Mouse (Mus musculus) hindbrain, postnatal 0 days (tissue): ENCODE measurements around the gene Epp13. TPM values are rescaled to one million over a fixed set of nuclear protein-coding genes. Genes with fewer than 3 reads are reported as not detected.

Experiments used
- ATAC-seq: fragments of 200-750 bp; cut with Nextera tagmentation; 2 replicates; pipeline ENCODE4 v1.8.0; 2017; ENCODE audit warnings: mild to moderate bottlenecking, moderate TSS enrichment, moderate library complexity
- DNase-seq: peaks from one replicate; pipeline ENCODE4 v3.0.0-alpha.2; 2015; ENCODE audit warnings: low spot score
- H3K27ac ChIP-seq: fragments of 300-500 bp; sonication (generic); 2 replicates; pipeline ENCODE4 v1.5.1; 2014; ENCODE audit warnings: mild to moderate bottlenecking
- H3K27me3 ChIP-seq: fragments of 300-500 bp; sonication (generic); 2 replicates; pipeline ENCODE4 v1.6.1; 2014; ENCODE audit warnings: low read length, mixed read lengths; ENCODE audit not compliant: insufficient read depth
- H3K36me3 ChIP-seq: fragments of 300-500 bp; sonication (generic); 2 replicates; pipeline ENCODE4 v1.6.1; 2014; ENCODE audit warnings: low read length, mixed read lengths; ENCODE audit not compliant: insufficient read depth
- H3K4me1 ChIP-seq: fragments of 300-500 bp; sonication (generic); 2 replicates; pipeline ENCODE4 v1.6.1; 2014; ENCODE audit warnings: antibody characterized with exemption, low read length, mixed read lengths; ENCODE audit not compliant: insufficient read depth
- H3K4me2 ChIP-seq: fragments of 300-500 bp; sonication (generic); 2 replicates; pipeline ENCODE4 v1.6.1; 2014; ENCODE audit warnings: low read depth, mild to moderate bottlenecking, low read length, moderate library complexity, mixed read lengths
- H3K4me3 ChIP-seq: fragments of 300-500 bp; sonication (generic); 2 replicates; pipeline ENCODE4 v1.5.1; 2014; ENCODE audit warnings: low read length
- H3K9ac ChIP-seq: fragments of 300-500 bp; sonication (generic); replicated peaks from 2 replicates; pipeline ENCODE4 v1.6.1; 2014; ENCODE audit warnings: mild to moderate bottlenecking, low read length, moderate library complexity, mixed read lengths
- H3K9me3 ChIP-seq: fragments of 300-500 bp; sonication (generic); 2 replicates; pipeline ENCODE4 v1.6.1; 2016; ENCODE audit warnings: low read length, mixed read lengths
- CTCF ChIP-seq: IDR thresholded peaks from 2 replicates; pipeline ENCODE4 v1.5.1; 2016; ENCODE audit warnings: antibody characterized with exemption, control low read depth, low read depth
- WGBS: fragments of 180-500 bp; shearing (Covaris S2); extraction: QIAGEN DNeasy Blood & Tissue Kit; methylation state at CpG from one replicate; pipeline ENCODE4 v1.1.7; 2014; 5-methylcytosine and 5-hydroxymethylcytosine counted together
- polyA plus RNA-seq: library from polyadenylated mRNA; unstranded; fragments of >200 nt; fragmentation: Nextera tagmentation; extraction: Ambion mirVana; gene quantifications from 2 replicates; pipeline ENCODE4 v1.2.1, GENCODE M21; 2015
- total RNA-seq: library from RNA; depleted of rRNA; stranded (reverse); fragments of >200 nt; gene quantifications from 2 replicates; pipeline ENCODE4 v1.2.3, GENCODE M21; 2014; rRNA removed

Epp13 gene
- total and polyA plus RNA-seq, 2 experiments from 2014 or later: 0.59 TPM; not detected in 1

DNA sequence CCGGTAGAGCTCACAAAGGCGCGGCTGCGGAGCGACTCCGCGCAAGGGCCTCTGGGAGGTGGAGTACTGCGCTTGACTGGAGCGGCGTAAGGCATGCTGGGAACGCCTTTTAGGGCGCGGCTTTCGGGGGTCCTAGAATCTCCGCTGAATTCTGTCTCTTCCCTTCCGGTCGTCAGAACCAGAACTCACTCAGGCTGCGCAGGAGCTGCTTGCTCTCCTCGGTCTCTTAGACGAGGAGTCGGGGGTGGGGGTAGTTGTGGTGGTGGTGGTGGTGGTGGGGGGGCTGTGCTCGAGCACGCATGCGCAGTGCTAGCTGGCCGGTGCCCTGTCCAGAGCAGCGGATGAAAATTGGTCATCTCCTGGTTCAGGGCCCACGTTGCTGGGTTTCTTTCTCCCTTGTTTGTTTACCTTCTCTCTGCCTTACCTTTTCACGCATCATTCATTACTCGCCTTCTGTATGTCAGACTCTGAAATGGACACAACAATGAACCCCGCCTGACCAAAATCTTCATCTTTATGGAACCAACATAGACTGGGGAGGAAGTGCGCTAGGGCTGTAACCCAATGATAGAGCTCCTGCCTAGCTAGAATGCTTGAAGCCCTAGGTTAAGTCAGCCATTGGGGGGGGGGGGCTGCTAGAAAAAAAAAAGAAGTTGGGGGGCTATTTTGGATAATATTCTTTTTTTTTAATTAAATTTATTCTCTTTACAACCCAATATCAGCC is 78.9 kb downstream of the Epp13 start, which contains the start of gene Zfp583:
Gene Zfp583 (minus strand): TSS at position 53 of the 724 bp plus-strand sequence.
- peak within 1 kb of the TSS; percentile 68 for H3K9ac ChIP-seq
- H3K4me3 ChIP-seq: peak within 1 kb of the TSS; percentile 54
- ATAC-seq (peak; percentile 94), DNase-seq (peak; percentile 96)
- no peaks in the 10 kb centered on the region for H3K9me3 ChIP-seq
- 0 out of 2 replicates have a peak, but pooled peaks cover 8% of the 10 kb centered on the region for H3K4me1 ChIP-seq
- peak within 1 kb of the TSS; percentile 84 for H3K27ac ChIP-seq
- no peaks in the 10 kb centered on the region for H3K36me3 ChIP-seq
- H3K27me3 ChIP-seq: no peaks in the 10 kb centered on the region
- 4% methylated on average over 31 of the region's 31 CpGs for WGBS
- no peak for TF ChIP-seq CTCF
- peak within 1 kb of the TSS; percentile 65 for H3K4me2 ChIP-seq

Other genes starting within 250 kb of the Epp13 start
- not detected in 2 replicates for gene Vmn1r65, start 241.7 kb upstream of the Epp13 start, total RNA-seq
- gene Vmn1r65, start 241.7 kb upstream of the Epp13 start, polyA plus RNA-seq: not detected in 2 replicates
- gene Nlrp4c, start 207.5 kb upstream of the Epp13 start, total RNA-seq: not detected in 2 replicates
- gene Nlrp4c, start 207.5 kb upstream of the Epp13 start, polyA plus RNA-seq: not detected in 2 replicates
- 71.0 and 85.9 TPM in 2 replicates for gene Zfp787, start 96.7 kb upstream of the Epp13 start, total RNA-seq
- gene Zfp787, start 96.7 kb upstream of the Epp13 start, polyA plus RNA-seq: 53.9 and 61.4 TPM in 2 replicates
- 84.3 and 105 TPM in 2 replicates for gene Zfp444, start 80.5 kb upstream of the Epp13 start, total RNA-seq
- gene Zfp444, start 80.5 kb upstream of the Epp13 start, polyA plus RNA-seq: 69.2 and 70.5 TPM in 2 replicates
- gene Galp, start 55.6 kb upstream of the Epp13 start, total RNA-seq: not detected in 2 replicates
- not detected in 2 replicates for gene Galp, start 55.6 kb upstream of the Epp13 start, polyA plus RNA-seq
- gene Zscan5b, start 30.4 kb upstream of the Epp13 start, total RNA-seq: not detected in 2 replicates
- not detected in 2 replicates for gene Zscan5b, start 30.4 kb upstream of the Epp13 start, polyA plus RNA-seq
- gene Zfp667, start 33.9 kb downstream of the Epp13 start, total RNA-seq: 3.2 and 4.2 TPM in 2 replicates
- gene Zfp667, start 33.9 kb downstream of the Epp13 start, polyA plus RNA-seq: 12.0 and 15.3 TPM in 2 replicates
- 5.8 and 9.5 TPM in 2 replicates for gene Zfp583, start 78.6 kb downstream of the Epp13 start, total RNA-seq
- 15.0 and 17.6 TPM in 2 replicates for gene Zfp583, start 78.6 kb downstream of the Epp13 start, polyA plus RNA-seq
- 2.7 and 3.1 TPM in 2 replicates for gene Gm3854, start 91.0 kb downstream of the Epp13 start, total RNA-seq
- gene Gm3854, start 91.0 kb downstream of the Epp13 start, polyA plus RNA-seq: 4.6 and 5.0 TPM in 2 replicates
- gene Zfp78, start 110.6 kb downstream of the Epp13 start, total RNA-seq: 1.3 and 2.6 TPM in 2 replicates
- gene Zfp78, start 110.6 kb downstream of the Epp13 start, polyA plus RNA-seq: 1.8 and 2.8 TPM in 2 replicates
- 6.2 and 11.2 TPM in 2 replicates for gene Zfp28, start 130.6 kb downstream of the Epp13 start, total RNA-seq
- gene Zfp28, start 130.6 kb downstream of the Epp13 start, polyA plus RNA-seq: 18.1 and 18.2 TPM in 2 replicates
- gene Smim17, start 146.0 kb downstream of the Epp13 start, total RNA-seq: 16.9 and 18.2 TPM in 2 replicates
- gene Smim17, start 146.0 kb downstream of the Epp13 start, polyA plus RNA-seq: 6.2 and 7.7 TPM in 2 replicates
- 0.26 TPM in 1 of 2 replicates, not detected in the other for gene Gm20715, start 157.6 kb downstream of the Epp13 start, total RNA-seq
- gene Gm20715, start 157.6 kb downstream of the Epp13 start, polyA plus RNA-seq: 0.04 TPM in 1 of 2 replicates, not detected in the other
- gene Olfr1344, start 186.0 kb downstream of the Epp13 start, total RNA-seq: 2.4 and 4.8 TPM in 2 replicates
- 0.23 and 0.32 TPM in 2 replicates for gene Olfr1344, start 186.0 kb downstream of the Epp13 start, polyA plus RNA-seq
- gene Olfr1336, start 203.5 kb downstream of the Epp13 start, total RNA-seq: not detected in 2 replicates
- not detected in 2 replicates for gene Olfr1336, start 203.5 kb downstream of the Epp13 start, polyA plus RNA-seq
- gene Olfr1346, start 214.4 kb downstream of the Epp13 start, total RNA-seq: not detected in 2 replicates
- not detected in 2 replicates for gene Olfr1346, start 214.4 kb downstream of the Epp13 start, polyA plus RNA-seq
- not detected in 2 replicates for gene Olfr5, start 234.2 kb downstream of the Epp13 start, total RNA-seq
- gene Olfr5, start 234.2 kb downstream of the Epp13 start, polyA plus RNA-seq: not detected in 2 replicates
- not detected in 2 replicates for gene Olfr1347, start 247.0 kb downstream of the Epp13 start, total RNA-seq
- not detected in 2 replicates for gene Olfr1347, start 247.0 kb downstream of the Epp13 start, polyA plus RNA-seq